Mouse (Mus musculus) lung, postnatal 10 days (tissue): ENCODE results near the gene Gpr158.

Source experiments
- DNase-seq: peaks from one replicate; pipeline ENCODE4 v3.0.0; 2021

Gene Gpr158

GRCm38 (mm10) chr2:21665721-21666120, 298.4 kb downstream of the Gpr158 start:
- DNase-seq, result no peak

GRCm38 (mm10) chr2:21676084-21676838, 308.9 kb downstream of the Gpr158 start:
- DNase-seq, result no peak

- DNase-seq, result no peak
Observed at GRCm38 (mm10) chr2:21676839-21677123, 309.4 kb downstream of the Gpr158 start.

DNA sequence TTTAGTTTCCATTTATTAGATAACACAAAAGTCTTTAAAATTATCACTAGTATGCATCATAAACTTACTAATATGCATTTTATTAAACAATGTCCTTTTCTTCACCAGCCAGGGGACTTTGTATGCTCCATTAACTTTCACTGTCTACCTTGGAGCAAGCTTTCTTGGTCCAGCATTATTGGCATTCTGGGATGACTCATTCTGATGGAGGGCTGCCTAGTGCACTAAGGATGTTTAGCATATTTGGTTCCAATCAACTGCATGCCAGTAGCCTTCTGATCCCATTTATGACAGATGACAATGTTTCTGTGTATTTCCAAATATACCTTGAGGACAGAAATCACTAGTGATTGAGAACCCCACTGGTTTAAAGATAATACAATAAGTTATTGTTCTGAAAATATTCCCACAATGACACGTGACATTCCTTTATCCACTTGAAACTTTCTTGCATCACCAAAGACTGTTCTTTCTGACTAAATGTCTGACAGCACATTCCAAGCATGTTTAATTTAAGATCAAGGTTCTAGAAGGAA, 313.5 kb downstream of the Gpr158 start:
- no peak for DNase-seq

DNA sequence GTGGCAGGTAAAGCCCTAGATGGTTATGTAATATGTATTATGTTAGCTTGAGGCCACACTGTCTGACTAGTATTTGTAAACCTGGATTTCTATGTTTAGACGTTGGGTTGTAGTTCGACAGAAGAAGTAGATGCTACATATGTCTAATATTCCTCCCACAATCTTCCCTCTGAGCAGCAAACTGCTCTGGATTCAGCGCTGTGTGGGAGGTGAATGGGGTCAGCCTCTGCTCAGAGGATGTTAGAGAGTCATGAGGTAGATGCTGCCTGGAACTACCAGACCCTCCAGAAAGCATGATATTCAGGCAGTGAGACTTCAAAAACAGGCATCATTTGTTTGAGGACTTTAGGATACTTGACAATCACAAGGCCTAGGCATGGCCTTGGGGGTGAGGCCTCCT, 317.4 kb downstream of the Gpr158 start:
- no peak for DNase-seq

DNA sequence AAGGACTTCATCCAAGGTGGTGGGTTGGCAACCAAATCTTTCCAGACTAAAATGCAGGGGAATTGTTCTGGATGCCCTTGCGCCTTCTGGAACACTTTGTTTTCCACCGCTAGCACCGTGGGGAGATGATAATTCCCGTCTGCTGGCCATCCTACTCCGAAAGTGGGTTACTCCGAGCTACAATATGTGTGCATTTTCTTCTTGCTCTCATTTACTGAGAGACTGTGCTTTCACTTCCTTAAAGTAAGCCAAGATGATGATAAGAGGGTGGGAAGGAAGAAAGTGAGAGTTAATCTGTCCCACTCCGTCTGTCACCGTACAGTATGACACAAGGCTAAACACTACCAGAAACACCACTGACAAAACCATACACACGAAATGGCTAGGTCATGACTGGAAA, 325.8 kb downstream of the Gpr158 start:
- DNase-seq, result no peak

DNA sequence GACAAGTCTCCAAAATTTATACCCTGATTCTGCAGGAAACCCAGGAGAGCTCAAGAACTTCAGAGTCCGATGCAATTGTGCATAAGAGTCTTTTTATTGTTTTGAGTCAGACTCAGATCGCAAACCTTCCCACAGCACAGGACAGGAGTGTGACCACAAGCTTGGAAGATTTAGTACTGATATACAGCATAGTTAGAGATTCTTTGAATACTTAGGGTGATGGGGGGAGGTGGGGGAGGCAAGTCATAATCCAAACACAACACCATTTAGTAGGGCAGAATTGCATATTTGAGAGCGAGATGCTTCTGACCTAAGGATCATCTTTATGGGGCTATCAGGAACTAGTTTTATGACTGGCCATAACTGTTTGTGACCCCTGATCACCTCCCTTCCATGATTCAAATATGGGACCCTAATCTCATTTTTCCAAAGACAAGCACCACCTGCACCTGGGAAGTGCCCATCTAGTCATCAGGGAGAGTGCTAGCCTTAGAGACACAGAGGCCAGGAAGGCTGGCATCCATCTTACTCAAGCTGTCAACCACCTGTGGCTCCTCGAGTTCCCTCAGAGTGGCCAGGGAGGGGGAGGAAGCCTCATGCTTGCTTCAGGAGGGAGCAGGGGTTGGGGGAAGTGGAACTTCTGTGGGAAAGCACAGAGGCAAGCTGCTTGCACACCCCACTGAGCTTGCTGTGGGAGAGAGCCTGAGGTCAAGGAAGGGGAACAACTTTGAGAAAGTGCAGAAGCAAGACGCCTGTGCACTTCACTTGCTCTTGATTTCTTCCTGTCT, 326.7 kb downstream of the Gpr158 start:
- DNase-seq, result no peak

DNA sequence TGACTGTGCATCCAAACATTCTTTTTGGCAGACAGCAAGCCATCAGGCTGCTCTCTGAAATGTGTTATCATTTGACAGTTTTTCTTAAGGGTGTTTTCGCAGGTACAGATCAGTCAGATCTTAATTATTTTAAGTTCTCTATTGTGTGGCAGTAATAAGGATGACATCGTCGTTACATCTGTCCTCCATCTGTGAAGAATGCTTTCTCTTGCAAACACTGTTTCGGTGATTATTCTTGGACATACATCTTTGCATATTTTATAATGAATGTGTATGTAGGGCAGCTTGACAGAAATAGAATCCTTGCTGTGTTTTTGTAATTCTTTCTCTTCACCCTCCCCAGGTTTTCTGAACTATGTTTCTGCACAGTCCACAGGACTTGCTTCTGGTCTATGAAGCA, 360.7 kb downstream of the Gpr158 start:
- DNase-seq, result no peak

DNA sequence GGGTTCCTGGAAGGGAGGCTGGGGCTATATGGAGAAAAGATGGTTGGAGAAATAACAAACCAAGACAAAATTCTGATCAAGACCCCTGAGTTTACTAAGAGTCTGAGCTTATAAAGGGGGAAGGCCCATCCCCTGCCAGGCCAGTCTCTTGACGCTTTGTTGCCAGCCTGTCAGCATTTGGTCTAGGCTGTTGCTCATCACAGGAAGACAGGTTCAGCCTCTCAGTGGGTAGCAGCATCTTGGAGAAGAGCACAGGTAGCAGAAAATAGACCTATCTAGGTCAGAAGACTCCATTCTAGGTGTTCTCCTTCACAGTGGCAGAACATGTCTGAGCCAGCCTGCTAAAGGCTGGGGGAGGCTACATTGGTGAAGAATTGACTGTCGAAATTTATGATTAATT, 416.4 kb downstream of the Gpr158 start:
- DNase-seq, result no peak

GRCm38 (mm10) chr2:21793156-21793555, 425.8 kb downstream of the Gpr158 start:
- DNase-seq, result no peak

DNA sequence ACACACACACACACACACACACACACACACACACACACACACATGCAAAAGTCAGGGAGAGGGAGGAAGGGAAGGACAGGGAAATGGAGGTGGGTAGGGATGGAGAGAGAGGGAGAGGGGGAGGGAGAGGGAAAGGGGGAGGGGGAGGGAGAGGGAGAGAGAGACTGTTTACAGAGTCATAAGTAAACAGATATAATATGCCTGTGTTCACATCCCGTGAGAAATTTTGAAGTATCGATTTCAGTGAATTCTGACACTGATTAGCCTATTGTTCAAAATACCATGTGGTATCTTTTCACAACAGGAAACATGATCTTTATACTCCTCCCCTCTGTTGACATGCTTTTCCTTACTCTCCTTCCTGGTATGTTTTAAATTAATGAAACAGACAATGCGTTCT, 432.3 kb downstream of the Gpr158 start:
- no peak for DNase-seq

GRCm38 (mm10) chr2:21800045-21800444, 432.7 kb downstream of the Gpr158 start:
- DNase-seq, result no peak

- no peak for DNase-seq
Observed at GRCm38 (mm10) chr2:21808510-21808909, 441.2 kb downstream of the Gpr158 start.

- no peak for DNase-seq
Observed at GRCm38 (mm10) chr2:21810431-21810830, 443.1 kb downstream of the Gpr158 start.

DNA sequence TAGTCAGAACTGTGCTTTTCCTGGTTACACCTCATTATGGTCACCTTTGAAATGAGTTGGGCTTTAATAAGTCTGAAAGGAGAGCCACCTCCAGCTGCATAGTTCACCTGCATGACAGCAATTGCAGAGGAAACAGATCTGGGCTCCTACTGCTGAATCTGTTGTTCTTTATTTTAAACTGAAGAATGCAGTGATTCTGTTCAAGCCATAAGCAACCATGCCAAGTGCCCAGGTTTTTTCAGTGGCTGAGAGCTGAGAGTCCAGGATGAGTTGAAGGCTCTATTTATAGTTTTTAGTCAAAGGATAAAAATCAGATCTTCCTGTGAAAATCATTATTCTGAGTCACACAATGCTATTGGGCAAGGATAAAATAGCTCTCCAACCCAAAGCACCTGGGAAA, 496.7 kb downstream of the Gpr158 start:
- no peak for DNase-seq
